Mouse (Mus musculus) embryonic facial prominence, embryonic 12.5 days (tissue): Measurements from ENCODE around the gene Swsap1. TPM values are rescaled to one million over a fixed set of nuclear protein-coding genes. Genes with fewer than 3 reads are reported as not detected.

Experiments
- ATAC-seq: fragments of 200-750 bp; cut with Nextera tagmentation; 2 replicates; pipeline ENCODE4 v1.8.0; 2017; ENCODE audit not compliant: insufficient number of reproducible peaks, insufficient read depth, low FRiP score, low TSS enrichment
- H3K27ac ChIP-seq: fragments of 300-500 bp; sonication (generic); 2 replicates; pipeline ENCODE4 v1.5.1; 2016; ENCODE audit warnings: mild to moderate bottlenecking
- H3K27me3 ChIP-seq: fragments of 300-500 bp; sonication (generic); 2 replicates; pipeline ENCODE4 v1.6.1; 2016; ENCODE audit warnings: mild to moderate bottlenecking, moderate library complexity
- H3K36me3 ChIP-seq: fragments of 300-500 bp; sonication (generic); 2 replicates; pipeline ENCODE4 v1.6.1; 2016; ENCODE audit warnings: mild to moderate bottlenecking
- H3K4me1 ChIP-seq: fragments of 300-500 bp; sonication (generic); 2 replicates; pipeline ENCODE4 v1.6.1; 2016
- H3K4me2 ChIP-seq: fragments of 300-500 bp; sonication (generic); replicated peaks from 2 replicates; pipeline ENCODE4 v1.6.1; 2016; ENCODE audit warnings: mild to moderate bottlenecking, moderate library complexity
- H3K4me3 ChIP-seq: fragments of 300-500 bp; sonication (generic); 2 replicates; pipeline ENCODE4 v1.5.1; 2016; ENCODE audit warnings: mild to moderate bottlenecking
- H3K9ac ChIP-seq: fragments of 300-500 bp; sonication (generic); 2 replicates; pipeline ENCODE4 v1.6.1; 2016; ENCODE audit warnings: mild to moderate bottlenecking, moderate library complexity
- H3K9me3 ChIP-seq: fragments of 300-500 bp; sonication (generic); 2 replicates; pipeline ENCODE4 v1.6.1; 2016; ENCODE audit warnings: mild to moderate bottlenecking, moderate library complexity
- WGBS: fragments of 180-500 bp; shearing (Covaris S2); methylation state at CpG from one replicate; pipeline ENCODE4 v1.1.7; 2016; 5-methylcytosine and 5-hydroxymethylcytosine counted together
- polyA plus RNA-seq: library from polyadenylated mRNA; unstranded; fragments of >200 nt; fragmentation: Nextera tagmentation; extraction: Ambion mirVana; gene quantifications from 2 replicates; pipeline ENCODE4 v1.2.1, GENCODE M21; 2016

Gene Swsap1
- polyA plus RNA-seq, 1 experiment from 2014 or later, result 5.6 TPM

GRCm38 (mm10) chr9:21937711-21938175 lies 17.8 kb upstream of the Swsap1 start:
- no peak for ATAC-seq
- peak overlapping the region; percentile 63; the same call in 1 of the 2 replicates for H3K9ac ChIP-seq

GRCm38 (mm10) chr9:21938234-21938855 lies 17.2 kb upstream of the Swsap1 start:
- no peak for ATAC-seq
- no peaks in the 10 kb centered on the region for H3K9me3 ChIP-seq
- H3K4me2 ChIP-seq, result no peak overlapping the region
- H3K4me1 ChIP-seq, result peaks cover 9% of the 10 kb centered on the region; the same call in 1 of the 2 replicates
- 0 out of 2 replicates have a peak, but pooled peaks cover 4% of the 10 kb centered on the region for H3K27me3 ChIP-seq
- 0 out of 2 replicates have a peak, but pooled peaks cover 3% of the 10 kb centered on the region for H3K36me3 ChIP-seq
- H3K27ac ChIP-seq, result no peak overlapping the region
- H3K4me3 ChIP-seq, result no peak overlapping the region
- WGBS, result 86% methylated on average over 4 of the region's 4 CpGs
- no peak overlapping the region for H3K9ac ChIP-seq

More at GRCm38 (mm10) chr9:21937711-21938175, 17.8 kb upstream of the Swsap1 start:
- Histone ChIP-seq H3K27ac (no peak overlapping the region), H3K4me2 (peak overlapping the region; percentile 81), H3K4me1 (peaks cover 9% of the 10 kb centered on the region; the same call in 1 of the 2 replicates), H3K4me3 (peak overlapping the region; percentile 62), H3K36me3 (0 out of 2 replicates have a peak, but pooled peaks cover 3% of the 10 kb centered on the region), H3K27me3 (no peaks in the 10 kb centered on the region), H3K9me3 (no peaks in the 10 kb centered on the region)
- WGBS, result 84% methylated on average over 4 of the region's 4 CpGs

GRCm38 (mm10) chr9:21943046-21943445 lies 12.5 kb upstream of the Swsap1 start:
- Histone ChIP-seq H3K9ac (no peak overlapping the region), H3K27me3 (peaks cover 21% of the 10 kb centered on the region), H3K4me3 (no peak overlapping the region), H3K27ac (no peak overlapping the region), H3K36me3 (0 out of 2 replicates have a peak, but pooled peaks cover 3% of the 10 kb centered on the region), H3K9me3 (no peaks in the 10 kb centered on the region), H3K4me2 (no peak overlapping the region), H3K4me1 (peaks cover 8% of the 10 kb centered on the region)
- WGBS, result 76% methylated on average over 12 of the region's 12 CpGs
- no peak for ATAC-seq

GRCm38 (mm10) chr9:21943638-21944037 lies 11.9 kb upstream of the Swsap1 start:
- Histone ChIP-seq H3K4me3 (no peak overlapping the region), H3K27me3 (peaks cover 27% of the 10 kb centered on the region), H3K27ac (no peak overlapping the region), H3K36me3 (0 out of 2 replicates have a peak, but pooled peaks cover 3% of the 10 kb centered on the region), H3K4me1 (peaks cover 8% of the 10 kb centered on the region), H3K9ac (no peak overlapping the region), H3K9me3 (no peaks in the 10 kb centered on the region), H3K4me2 (no peak overlapping the region)
- no peak for ATAC-seq
- 53% methylated on average over 12 of the region's 12 CpGs for WGBS

GRCm38 (mm10) chr9:21944267-21944666 lies 11.3 kb upstream of the Swsap1 start:
- no peaks in the 10 kb centered on the region for H3K9me3 ChIP-seq
- no peak overlapping the region for H3K4me3 ChIP-seq
- H3K27me3 ChIP-seq, result peaks cover 31% of the 10 kb centered on the region
- no peak overlapping the region for H3K4me2 ChIP-seq
- no peak for ATAC-seq
- no peak overlapping the region for H3K27ac ChIP-seq
- H3K4me1 ChIP-seq, result peaks cover 8% of the 10 kb centered on the region
- no peak overlapping the region for H3K9ac ChIP-seq
- 0 out of 2 replicates have a peak, but pooled peaks cover 3% of the 10 kb centered on the region for H3K36me3 ChIP-seq
- WGBS, result 26% methylated on average over 23 of the region's 23 CpGs

- no peak overlapping the region for H3K4me3 ChIP-seq
Observed at GRCm38 (mm10) chr9:21947540-21948130, 7.9 kb upstream of the Swsap1 start.

GRCm38 (mm10) chr9:21948146-21948545 lies 7.4 kb upstream of the Swsap1 start:
- Histone ChIP-seq H3K4me1 (peaks cover 8% of the 10 kb centered on the region), H3K27ac (no peak overlapping the region), H3K27me3 (peaks cover 29% of the 10 kb centered on the region), H3K9ac (no peak overlapping the region), H3K36me3 (no peaks in the 10 kb centered on the region), H3K4me3 (no peak overlapping the region), H3K9me3 (no peaks in the 10 kb centered on the region), H3K4me2 (no peak overlapping the region)
- no peak for ATAC-seq
- 58% methylated on average over 8 of the region's 8 CpGs for WGBS

More at GRCm38 (mm10) chr9:21947540-21948130, 7.9 kb upstream of the Swsap1 start:
- Histone ChIP-seq H3K27ac (no peak overlapping the region), H3K9me3 (no peaks in the 10 kb centered on the region), H3K9ac (no peak overlapping the region), H3K4me2 (0 out of 2 replicates have a peak overlapping the region, but pooled peaks have one; percentile 9), H3K27me3 (peaks cover 31% of the 10 kb centered on the region), H3K36me3 (no peaks in the 10 kb centered on the region), H3K4me1 (peaks cover 8% of the 10 kb centered on the region)
- WGBS, result 7% methylated on average over 26 of the region's 28 CpGs
- no peak for ATAC-seq

GRCm38 (mm10) chr9:21948790-21949189 lies 6.8 kb upstream of the Swsap1 start:
- no peaks in the 10 kb centered on the region for H3K36me3 ChIP-seq
- 71% methylated on average over 6 of the region's 6 CpGs for WGBS
- no peak for ATAC-seq
- peaks cover 26% of the 10 kb centered on the region for H3K27me3 ChIP-seq
- peaks cover 8% of the 10 kb centered on the region for H3K4me1 ChIP-seq
- H3K4me3 ChIP-seq, result no peak overlapping the region
- no peak overlapping the region for H3K27ac ChIP-seq
- no peak overlapping the region for H3K9ac ChIP-seq
- H3K9me3 ChIP-seq, result no peaks in the 10 kb centered on the region
- no peak overlapping the region for H3K4me2 ChIP-seq

- WGBS, result 17% methylated on average over 11 of the region's 11 CpGs
- no peak overlapping the region for H3K4me3 ChIP-seq
- H3K4me2 ChIP-seq, result no peak overlapping the region
- ATAC-seq, result no peak
- no peaks in the 10 kb centered on the region for H3K9me3 ChIP-seq
- no peak overlapping the region for H3K27ac ChIP-seq
- no peaks in the 10 kb centered on the region for H3K36me3 ChIP-seq
- peaks cover 8% of the 10 kb centered on the region for H3K4me1 ChIP-seq
- no peak overlapping the region for H3K9ac ChIP-seq
- H3K27me3 ChIP-seq, result peaks cover 26% of the 10 kb centered on the region
Observed at GRCm38 (mm10) chr9:21950322-21950721, 5.2 kb upstream of the Swsap1 start.

- peaks cover 14% of the 10 kb centered on the region for H3K4me1 ChIP-seq
- no peaks in the 10 kb centered on the region for H3K9me3 ChIP-seq
- no peak overlapping the region for H3K9ac ChIP-seq
- H3K27me3 ChIP-seq, result peaks cover 20% of the 10 kb centered on the region
- no peak overlapping the region for H3K27ac ChIP-seq
- no peaks in the 10 kb centered on the region for H3K36me3 ChIP-seq
- ATAC-seq, result no peak
- no peak overlapping the region for H3K4me2 ChIP-seq
- 67% methylated on average over 3 of the region's 3 CpGs for WGBS
- no peak overlapping the region for H3K4me3 ChIP-seq
Observed at GRCm38 (mm10) chr9:21951977-21952376, 3.6 kb upstream of the Swsap1 start.

GRCm38 (mm10) chr9:21953600-21953999 lies 2.0 kb upstream of the Swsap1 start:
- no peak for ATAC-seq
- Histone ChIP-seq H3K27me3 (peaks cover 5% of the 10 kb centered on the region), H3K36me3 (no peaks in the 10 kb centered on the region)

GRCm38 (mm10) chr9:21954635-21955034 lies 920 bp upstream of the Swsap1 start:
- 75% methylated on average over 3 of the region's 3 CpGs for WGBS
- no peak overlapping the region for H3K4me3 ChIP-seq
- H3K27me3 ChIP-seq, result peaks cover 12% of the 10 kb centered on the region
- no peak overlapping the region for H3K4me2 ChIP-seq
- H3K4me1 ChIP-seq, result peaks cover 5% of the 10 kb centered on the region
- no peaks in the 10 kb centered on the region for H3K9me3 ChIP-seq
- no peaks in the 10 kb centered on the region for H3K36me3 ChIP-seq
- no peak for ATAC-seq
- no peak overlapping the region for H3K27ac ChIP-seq
- H3K9ac ChIP-seq, result no peak overlapping the region

More at GRCm38 (mm10) chr9:21953600-21953999, 2.0 kb upstream of the Swsap1 start:
- Histone ChIP-seq H3K27ac (no peak overlapping the region), H3K9ac (no peak overlapping the region), H3K4me1 (peaks cover 5% of the 10 kb centered on the region), H3K4me3 (no peak overlapping the region), H3K4me2 (no peak overlapping the region), H3K9me3 (no peaks in the 10 kb centered on the region)
- 11% methylated on average over 3 of the region's 3 CpGs for WGBS
